17 mouse cellular contexts compared by ENCODE assay signal in the genomic region with DNA sequence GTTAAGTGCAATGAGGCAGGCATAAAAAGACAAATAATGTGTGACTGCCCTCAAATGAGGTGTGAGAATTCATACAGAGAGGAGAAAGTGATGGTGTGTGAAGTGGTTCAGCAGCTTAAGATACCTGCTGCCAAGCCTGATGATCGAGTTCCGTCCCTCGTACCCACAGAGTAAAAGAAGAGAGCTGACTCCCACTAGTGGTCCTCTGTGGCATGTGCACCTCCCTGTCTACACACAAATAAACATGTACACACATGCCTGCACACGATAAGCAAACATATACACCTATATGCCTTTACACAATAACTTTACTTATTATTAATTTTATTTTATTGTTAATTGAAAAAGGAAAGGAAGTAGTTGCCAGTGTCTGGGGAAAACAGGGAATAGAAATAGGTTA. TPM values are rescaled to one million over a fixed set of nuclear protein-coding genes. Genes with fewer than 3 reads are reported as not detected.
DNase-seq lines count a peak whose midpoint lies in the region; ATAC-seq and TF ChIP-seq lines count a peak whose summit lies in the region.
"Had no signal": no experiment of that assay in that cellular context is flagged by ENCODE, and none has a peak within 500 bp of the region (broad histone marks: within the 10 kb centered on the region; RNA-seq: fewer than 3 reads in every experiment).

No protein-coding gene starts in this region.

- in situ Hi-C loops in Patski (cut with MboI; ENCODE audit: low pct_unique_long_range_greater_than_20kb) = no loop called here

- no peak overlapping the region for H3K4me3 ChIP-seq in kidney, adult 2 months (ENCODE audit: insufficient read depth, low read depth, low read length)
- H3K4me3 ChIP-seq in midbrain, embryonic 11.5 days (ENCODE audit: low read depth, low read length) = no peak overlapping the region
- no peak overlapping the region for H3K4me3 ChIP-seq in midbrain, embryonic 14.5 days (replicated peaks; ENCODE audit: low read depth, low read length)
- no peak overlapping the region for H3K4me3 ChIP-seq in stomach, postnatal 0 days (ENCODE audit: low read depth, low read length)
- H3K4me3 ChIP-seq: forebrain, embryonic 13.5 days; heart, embryonic 10.5 days; midbrain, embryonic 13.5 days had no signal

- ATAC-seq in midbrain, embryonic 11.5 days (ENCODE audit: low FRiP score) = no peak
- ATAC-seq in midbrain, embryonic 14.5 days (ENCODE audit: low FRiP score, low TSS enrichment) = no peak
- ATAC-seq in Patski = no peak
- ATAC-seq in stomach, postnatal 0 days (ENCODE audit: low FRiP score, low TSS enrichment) = no peak
- ATAC-seq: forebrain, embryonic 13.5 days; midbrain, embryonic 13.5 days had no signal

- TF ChIP-seq POLR2A in kidney, adult 2 months (IDR thresholded peaks at IDR 0.05; ENCODE audit: low read depth, low read length) = no peak

- peak; percentile 32 for TF ChIP-seq CTCF in kidney, adult 2 months (conservative IDR thresholded peaks at IDR 0.05; ENCODE audit: insufficient read depth, insufficient read length, low read depth, low read length)
- TF ChIP-seq CTCF in Patski (IDR thresholded peaks at IDR 0.05) = peak; percentile 39
- peak; percentile 27; the same call in 1 of the 2 replicates for TF ChIP-seq CTCF in stomach, postnatal 0 days (IDR thresholded peaks at IDR 0.05; ENCODE audit: low read depth)

- H3K27me3 ChIP-seq in kidney, adult 2 months (replicated peaks; ENCODE audit: control insufficient read depth, insufficient read depth, low read length) = no peaks in the 10 kb centered on the region
- no peaks in the 10 kb centered on the region for H3K27me3 ChIP-seq in midbrain, embryonic 11.5 days (ENCODE audit: control insufficient read depth, insufficient read depth, low read length)
- H3K27me3 ChIP-seq in midbrain, embryonic 14.5 days (ENCODE audit: control insufficient read depth, insufficient read depth, low read length) = no peaks in the 10 kb centered on the region
- no peaks in the 10 kb centered on the region for H3K27me3 ChIP-seq in Patski
- H3K27me3 ChIP-seq in stomach, postnatal 0 days (ENCODE audit: control insufficient read depth, insufficient read depth, low read length) = no peaks in the 10 kb centered on the region
- H3K27me3 ChIP-seq: forebrain, embryonic 13.5 days; midbrain, embryonic 13.5 days had no signal

- no peaks in the 10 kb centered on the region; the same call in 1 of the 2 replicates for H3K36me3 ChIP-seq in kidney, adult 2 months (ENCODE audit: control insufficient read depth, insufficient read depth, low read length)
- no peaks in the 10 kb centered on the region for H3K36me3 ChIP-seq in midbrain, embryonic 11.5 days (ENCODE audit: control insufficient read depth, insufficient read depth, low read length)
- no peaks in the 10 kb centered on the region for H3K36me3 ChIP-seq in midbrain, embryonic 14.5 days (ENCODE audit: control insufficient read depth, insufficient read depth, low read length)
- no peaks in the 10 kb centered on the region for H3K36me3 ChIP-seq in stomach, postnatal 0 days (ENCODE audit: control insufficient read depth, insufficient read depth, low read length)
- H3K36me3 ChIP-seq: heart, embryonic 10.5 days; midbrain, embryonic 13.5 days had no signal

- no peak for DNase-seq in kidney, adult 2 months
- no peak for DNase-seq in kidney, adult 11 months
- DNase-seq in midbrain, embryonic 11.5 days (ENCODE audit: low spot score, missing footprints) = peak; percentile 31
- DNase-seq in midbrain, embryonic 14.5 days = no peak
- DNase-seq in Patski (ENCODE audit: low read depth, low spot score) = no peak
- DNase-seq in stomach, postnatal 0 days (ENCODE audit: low spot score) = no peak
- DNase-seq in urinary bladder, postnatal 36 days (ENCODE audit: low spot score in 2 of 2) = no peak
- DNase-seq in right cerebral cortex, postnatal 36 days (ENCODE audit: low spot score in 2 of 2) = no peak
- DNase-seq: cerebellum, postnatal 25 days; gastrocnemius, postnatal 25 days; heart, postnatal 4 days; kidney, postnatal 4 days; left cerebral cortex, postnatal 4 days; lung, postnatal 4 days had no signal

- WGBS in kidney, adult 2 months = 93% methylated on average over 4 of the region's 4 CpGs
- 90% methylated on average over 4 of the region's 4 CpGs for WGBS in midbrain, embryonic 11.5 days
- WGBS in midbrain, embryonic 14.5 days = 93% methylated on average over 4 of the region's 4 CpGs
- 81% methylated on average over 4 of the region's 4 CpGs for WGBS in stomach, postnatal 0 days

- H3K9ac ChIP-seq in midbrain, embryonic 11.5 days (ENCODE audit: low read length) = no peak overlapping the region
- no peak overlapping the region for H3K9ac ChIP-seq in midbrain, embryonic 14.5 days (replicated peaks; ENCODE audit: low read length)
- no peak overlapping the region for H3K9ac ChIP-seq in stomach, postnatal 0 days (ENCODE audit: low read length)
- H3K9ac ChIP-seq: forebrain, embryonic 13.5 days; midbrain, embryonic 13.5 days had no signal

- no peak overlapping the region for H3K27ac ChIP-seq in kidney, adult 2 months (ENCODE audit: insufficient read depth, low read depth, low read length)
- no peak overlapping the region for H3K27ac ChIP-seq in midbrain, embryonic 11.5 days (ENCODE audit: low read depth, low read length)
- H3K27ac ChIP-seq in midbrain, embryonic 14.5 days (replicated peaks; ENCODE audit: low read depth, low read length) = no peak overlapping the region
- H3K27ac ChIP-seq in stomach, postnatal 0 days (replicated peaks) = no peak overlapping the region
- H3K27ac ChIP-seq: forebrain, embryonic 13.5 days; heart, embryonic 10.5 days; midbrain, embryonic 13.5 days had no signal

- H3K4me2 ChIP-seq in midbrain, embryonic 11.5 days = no peak overlapping the region
- no peak overlapping the region for H3K4me2 ChIP-seq in midbrain, embryonic 14.5 days (ENCODE audit: low read length)
- no peak overlapping the region for H3K4me2 ChIP-seq in stomach, postnatal 0 days (replicated peaks; ENCODE audit: low read depth)
- H3K4me2 ChIP-seq: forebrain, embryonic 13.5 days; midbrain, embryonic 13.5 days had no signal

- POLR2A ChIA-PET in Patski (lab: Charles Lee) = no interaction called here

- H3K4me1 ChIP-seq in kidney, adult 2 months (ENCODE audit: control insufficient read depth, insufficient read depth, low read length) = peaks cover 17% of the 10 kb centered on the region
- no peaks in the 10 kb centered on the region for H3K4me1 ChIP-seq in midbrain, embryonic 11.5 days (ENCODE audit: control insufficient read depth, insufficient read depth, low read length)
- no peaks in the 10 kb centered on the region for H3K4me1 ChIP-seq in midbrain, embryonic 14.5 days (ENCODE audit: control insufficient read depth, insufficient read depth, low read length)
- H3K4me1 ChIP-seq in stomach, postnatal 0 days (replicated peaks; ENCODE audit: control insufficient read depth, insufficient read depth) = no peaks in the 10 kb centered on the region
- H3K4me1 ChIP-seq: forebrain, embryonic 13.5 days; midbrain, embryonic 13.5 days had no signal

- H3K9me3 ChIP-seq in midbrain, embryonic 11.5 days (ENCODE audit: control insufficient read depth, low read length) = no peaks in the 10 kb centered on the region
- H3K9me3 ChIP-seq in midbrain, embryonic 14.5 days (ENCODE audit: control insufficient read depth, low read length) = no peaks in the 10 kb centered on the region
- H3K9me3 ChIP-seq in stomach, postnatal 0 days (ENCODE audit: control insufficient read depth, low read length) = no peaks in the 10 kb centered on the region
- H3K9me3 ChIP-seq: forebrain, embryonic 13.5 days; heart, embryonic 10.5 days; midbrain, embryonic 13.5 days had no signal

- TF ChIP-seq EP300 in stomach, postnatal 0 days (optimal IDR thresholded peaks at IDR 0.05) = no peak

- CTCF ChIA-PET in Patski (lab: Charles Lee) = no interaction called here

RNA-seq across cellular contexts. Expression of a gene that starts 20.0 kb away (rescaled TPM):
- 6.8 and 8.3 TPM in 2 replicates for polyA plus RNA-seq in kidney, adult 2 months (2012; rRNA removed)
- 41.4 and 49.2 TPM in 2 replicates for polyA plus RNA-seq in midbrain, embryonic 11.5 days (2014; fragmentation: Nextera tagmentation; extraction: Ambion mirVana)
- 36.3 and 36.4 TPM in 2 replicates for polyA plus RNA-seq in midbrain, embryonic 14.5 days (2014; fragmentation: Nextera tagmentation; extraction: Ambion mirVana)
- 30.0 TPM for polyA plus RNA-seq in Patski (2021)
- 13.8 and 15.4 TPM in 2 replicates for polyA plus RNA-seq in stomach, postnatal 0 days (2015; fragmentation: Nextera tagmentation; extraction: Ambion mirVana)

RNA-seq across cellular contexts. Expression of a gene that starts 39.5 kb away (rescaled TPM):
- polyA plus RNA-seq in kidney, adult 2 months (2012; rRNA removed) = 2,034 and 2,219 TPM in 2 replicates
- polyA plus RNA-seq in midbrain, embryonic 11.5 days (2014; fragmentation: Nextera tagmentation; extraction: Ambion mirVana) = 325 and 356 TPM in 2 replicates
- 599 and 615 TPM in 2 replicates for polyA plus RNA-seq in midbrain, embryonic 14.5 days (2014; fragmentation: Nextera tagmentation; extraction: Ambion mirVana)
- polyA plus RNA-seq in Patski (2021) = 1,100 TPM
- polyA plus RNA-seq in stomach, postnatal 0 days (2015; fragmentation: Nextera tagmentation; extraction: Ambion mirVana) = 1,381 and 1,408 TPM in 2 replicates
